Mouse (Mus musculus) stomach, postnatal 0 days (tissue): ENCODE data around the gene Hoxa5.

Experiments
- CTCF ChIP-seq: IDR thresholded peaks from 2 replicates; pipeline ENCODE4 v1.5.1; 2016; ENCODE audit warnings: antibody characterized with exemption, low read depth, mild to moderate bottlenecking, moderate library complexity
- EP300 ChIP-seq: optimal IDR thresholded peaks from 2 replicates; pipeline ENCODE3; 2016; ENCODE audit warnings: antibody characterized with exemption

- no peak for TF ChIP-seq CTCF
- no peak for TF ChIP-seq EP300
These were observed 30.2 kb upstream of the Hoxa5 start for GRCm38 (mm10) chr6:52234428-52235140.
